Mouse (Mus musculus): Measurements from ENCODE around the gene Rsu1. TPM values are rescaled to one million over a fixed set of nuclear protein-coding genes. Genes with fewer than 3 reads are reported as not detected.

The Rsu1 gene
- total RNA-seq, 2 experiments from 2014 or later, result 29.8 to 33.3 TPM

DNA sequence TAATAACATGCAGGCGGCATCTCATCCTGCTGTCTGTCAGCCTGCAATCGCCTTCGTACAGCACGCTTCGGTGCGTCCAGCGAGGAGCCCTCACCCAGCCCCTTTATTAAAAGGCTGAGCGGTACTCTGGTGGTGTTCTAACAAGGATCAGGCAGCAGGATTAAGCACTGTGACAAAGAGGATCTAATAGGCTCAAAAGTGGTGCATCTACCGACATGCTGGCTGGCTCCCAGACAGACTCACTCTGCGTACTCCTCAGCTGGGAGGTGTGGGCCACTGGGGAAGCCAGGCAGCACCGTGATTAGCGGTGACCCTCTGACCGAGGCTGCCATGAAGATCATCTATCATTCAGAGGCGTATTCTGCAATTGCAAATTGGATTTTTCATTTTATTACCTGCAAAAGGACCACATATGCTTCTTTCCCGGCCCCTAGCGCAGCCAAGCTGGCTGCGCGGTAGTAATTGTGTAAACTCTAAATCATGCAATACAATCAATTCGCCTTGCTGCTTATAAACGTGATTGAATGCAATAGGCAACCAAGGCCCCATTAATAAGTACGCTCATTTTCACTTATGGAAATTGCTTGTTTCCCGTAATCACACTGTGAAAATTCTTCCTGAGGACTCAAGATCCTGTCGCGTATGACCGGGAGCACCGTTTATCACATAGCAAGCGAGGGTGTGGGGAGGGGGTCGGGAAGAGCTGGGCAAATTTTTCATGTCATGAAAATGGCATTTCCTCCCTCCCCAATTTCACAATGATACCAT, 95.5 kb downstream of the Rsu1 start:
- DNase-seq (ENCODE audit: low spot score in 2 of 2), result no peak
- intact Hi-C loops (cut with DNase I), result no loop called here

DNA sequence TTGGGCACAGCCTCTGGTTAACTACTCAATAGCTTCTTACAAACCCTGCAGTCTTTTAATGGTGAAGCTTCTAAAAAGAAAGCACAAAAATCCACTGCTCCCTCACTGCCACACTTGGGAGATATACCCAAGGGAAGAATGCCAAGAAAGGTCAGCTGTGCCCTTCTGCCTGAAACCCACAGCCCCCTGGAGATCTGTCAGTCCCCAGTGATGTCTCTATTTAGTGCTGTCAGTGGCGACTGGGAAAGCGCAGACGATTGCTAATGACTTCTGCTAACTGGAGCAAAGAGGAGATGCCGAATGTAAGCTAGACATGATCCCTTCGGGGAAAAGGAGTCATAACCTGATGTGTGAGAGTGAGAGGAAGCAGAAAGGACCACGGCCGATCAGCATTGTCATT, 96.8 kb downstream of the Rsu1 start:
- intact Hi-C loops (cut with DNase I), result no loop called here
- no peak for DNase-seq (ENCODE audit: low spot score in 2 of 2)

DNA sequence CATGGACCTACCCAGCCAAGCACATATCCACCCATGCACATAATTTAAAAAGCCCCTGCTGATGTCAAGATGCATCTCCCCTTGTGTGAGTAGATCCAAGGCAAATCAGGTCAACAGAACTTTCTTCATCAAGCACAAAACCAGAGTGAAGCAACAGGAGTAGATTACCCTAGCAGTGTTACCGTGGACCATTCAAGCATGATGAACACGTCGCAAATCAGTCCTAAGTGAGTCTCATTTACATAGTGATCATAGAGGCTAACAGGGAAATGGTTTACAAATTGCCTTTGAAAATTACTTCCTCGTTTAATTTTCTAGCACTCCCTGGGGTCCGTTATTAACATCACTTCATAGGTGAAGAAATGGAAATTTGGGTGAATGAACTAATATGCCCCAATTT, 100.6 kb downstream of the Rsu1 start:
- intact Hi-C loops (cut with DNase I), result no loop called here

DNA sequence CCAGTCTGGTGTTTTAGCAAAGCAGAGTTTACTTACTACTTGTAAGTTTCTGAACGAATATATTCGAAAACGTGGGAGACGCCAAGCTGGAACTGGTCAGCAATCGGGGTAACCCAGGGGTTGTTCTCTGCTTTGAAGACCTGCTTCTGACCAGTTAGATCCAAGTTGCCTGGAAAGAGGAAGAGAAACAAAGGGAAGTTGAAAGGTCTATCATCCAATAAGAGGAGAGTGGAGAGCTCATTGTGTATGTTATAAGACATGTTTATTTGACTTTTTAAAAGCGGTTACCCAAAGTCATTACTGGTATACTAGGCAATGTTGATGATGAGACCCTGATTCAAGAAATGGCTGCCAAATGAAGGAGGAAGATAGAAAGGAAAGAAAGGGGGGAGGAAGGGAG, 101.3 kb downstream of the Rsu1 start:
- intact Hi-C loops (cut with DNase I), result no loop called here
- DNase-seq (ENCODE audit: low spot score in 2 of 2), result no peak

More for the DNA sequence above, 100.6 kb downstream of the Rsu1 start:
- no peak for DNase-seq (ENCODE audit: low spot score in 2 of 2)

DNA sequence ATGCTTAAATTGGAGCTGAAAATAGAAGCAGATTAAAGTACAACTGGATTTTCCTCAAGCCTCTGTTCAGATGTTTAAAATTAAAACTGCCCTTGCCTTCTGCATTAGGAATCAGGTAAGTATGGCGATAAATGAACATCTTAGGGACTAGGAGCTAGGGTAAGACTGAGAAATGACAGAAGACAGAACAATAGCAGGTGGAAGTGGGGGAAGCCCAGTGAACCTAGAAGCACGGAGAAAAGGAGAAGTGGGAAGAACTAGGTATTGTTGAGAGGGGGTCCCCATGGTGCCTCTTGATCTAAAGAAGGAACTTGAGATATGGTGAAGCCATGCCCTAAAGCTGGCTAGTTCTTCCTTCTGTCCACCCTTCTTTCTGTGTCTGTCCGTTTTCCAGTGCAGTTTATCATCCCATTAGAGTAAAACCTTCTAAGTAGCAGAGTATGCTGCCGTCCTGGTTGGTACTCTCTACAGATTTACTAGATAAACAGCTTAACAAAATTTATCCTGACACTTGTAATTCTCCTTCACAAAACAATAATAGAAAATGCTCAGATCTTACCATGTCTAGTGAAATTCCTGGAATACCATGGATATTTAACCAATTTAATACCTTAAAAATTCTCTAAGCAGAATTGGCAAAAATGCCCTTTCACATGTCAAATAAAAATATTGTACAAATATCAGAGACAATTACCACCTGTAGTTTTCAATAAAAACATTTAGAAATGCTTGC, 101.9 kb downstream of the Rsu1 start:
- DNase-seq (ENCODE audit: low spot score in 2 of 2), result no peak
- intact Hi-C loops (cut with DNase I), result no loop called here

DNA sequence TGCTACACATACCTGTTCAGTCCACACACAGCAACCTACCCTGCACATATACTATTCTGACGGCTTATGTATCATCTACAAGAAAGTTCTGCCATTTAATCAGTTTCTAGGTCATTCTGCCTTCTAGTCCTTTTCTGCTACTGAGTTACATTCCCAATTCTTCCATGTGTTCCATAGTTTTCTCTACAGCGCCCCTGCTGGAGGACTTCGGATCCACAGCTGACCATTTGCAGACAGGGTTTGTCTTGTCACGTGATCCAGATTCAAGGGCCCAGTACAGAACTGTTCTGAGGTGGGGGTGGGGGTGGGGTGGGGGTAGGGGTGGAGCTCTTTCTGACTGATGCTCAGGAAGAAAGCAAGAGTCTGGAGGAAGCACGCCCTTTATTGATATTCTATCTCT, 102.5 kb downstream of the Rsu1 start:
- DNase-seq (ENCODE audit: low spot score in 2 of 2), result no peak
- intact Hi-C loops (cut with DNase I), result no loop called here

DNA sequence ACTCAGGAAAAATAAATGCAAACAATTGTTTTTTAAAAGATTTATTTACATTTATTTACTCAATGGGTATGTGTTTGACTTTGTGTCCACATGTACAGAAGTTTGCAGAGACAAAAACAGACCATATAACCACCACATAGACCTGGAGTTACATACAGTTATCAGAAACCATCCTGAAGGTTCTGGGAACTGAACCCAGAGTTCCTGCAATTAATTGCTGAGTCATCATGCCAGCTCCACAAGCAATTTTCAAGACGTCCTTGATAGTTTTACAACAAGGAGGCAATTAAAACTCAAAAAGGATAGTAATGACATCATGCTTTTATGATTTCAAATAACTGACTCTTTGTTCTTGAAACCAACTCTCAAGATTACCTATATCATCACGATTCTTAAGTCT, 109.5 kb downstream of the Rsu1 start:
- no peak for DNase-seq (ENCODE audit: low spot score in 2 of 2)
- intact Hi-C loops (cut with DNase I), result no loop called here

DNA sequence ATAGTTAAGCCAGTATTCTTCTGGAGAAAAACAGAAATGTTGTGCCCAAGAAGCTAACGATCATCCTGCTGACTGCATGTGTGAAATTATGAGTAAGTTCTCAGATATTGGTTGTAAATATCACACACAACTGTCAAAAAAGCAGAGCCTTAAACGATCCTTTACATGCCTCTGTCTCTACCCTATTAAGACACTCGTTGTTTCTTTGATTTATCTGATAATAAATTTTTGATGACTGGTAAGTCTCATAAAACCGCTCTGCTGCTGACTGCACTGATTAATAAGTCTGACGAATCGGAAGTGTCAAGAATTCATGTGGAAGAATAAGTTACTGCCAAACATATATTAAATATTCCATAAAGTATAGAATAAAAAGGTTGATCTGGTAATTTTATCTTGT, 126.0 kb downstream of the Rsu1 start:
- DNase-seq (ENCODE audit: low spot score in 2 of 2), result no peak
- intact Hi-C loops (cut with DNase I), result no loop called here

DNA sequence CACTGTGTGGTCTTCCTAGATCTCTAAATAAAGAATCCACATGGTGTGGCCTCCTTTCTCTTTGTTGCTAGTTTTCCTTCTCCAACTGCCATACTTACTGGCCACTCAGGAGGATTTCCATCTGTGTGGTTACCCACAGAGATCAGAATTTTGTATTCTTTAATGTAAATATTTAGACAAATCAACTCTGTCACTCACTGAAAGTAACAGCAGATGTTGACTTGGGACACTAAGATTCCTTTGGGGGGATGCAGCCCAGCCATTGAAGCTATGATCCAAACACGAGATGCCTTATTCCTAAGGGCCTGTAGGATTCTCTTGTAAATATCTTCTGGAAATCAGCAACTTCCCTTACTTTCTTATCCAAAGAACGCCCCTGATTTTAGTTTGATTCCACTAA, 136.3 kb downstream of the Rsu1 start:
- no peak for DNase-seq (ENCODE audit: low spot score in 2 of 2)
- intact Hi-C loops (cut with DNase I), result no loop called here

DNA sequence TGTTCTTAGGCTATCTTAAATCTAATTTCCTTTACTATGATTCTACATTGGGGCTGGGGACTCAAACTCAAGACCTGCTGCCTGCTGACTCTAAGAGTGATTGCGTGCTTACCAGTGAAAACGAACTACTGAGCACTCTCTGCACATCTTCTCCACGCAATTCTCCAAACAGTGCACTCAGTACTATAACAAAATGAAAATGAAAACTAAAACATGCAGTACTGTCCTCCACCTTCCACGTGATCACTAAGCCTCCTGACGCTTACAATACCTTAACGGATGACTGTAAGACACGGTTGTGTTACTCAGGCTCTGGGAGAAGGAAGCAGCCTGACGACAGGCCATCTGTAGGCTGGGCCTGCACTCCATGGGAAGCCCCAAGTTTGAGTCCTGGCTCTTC, 138.4 kb downstream of the Rsu1 start:
- no peak for DNase-seq (ENCODE audit: low spot score in 2 of 2)
- intact Hi-C loops (cut with DNase I), result no loop called here

DNA sequence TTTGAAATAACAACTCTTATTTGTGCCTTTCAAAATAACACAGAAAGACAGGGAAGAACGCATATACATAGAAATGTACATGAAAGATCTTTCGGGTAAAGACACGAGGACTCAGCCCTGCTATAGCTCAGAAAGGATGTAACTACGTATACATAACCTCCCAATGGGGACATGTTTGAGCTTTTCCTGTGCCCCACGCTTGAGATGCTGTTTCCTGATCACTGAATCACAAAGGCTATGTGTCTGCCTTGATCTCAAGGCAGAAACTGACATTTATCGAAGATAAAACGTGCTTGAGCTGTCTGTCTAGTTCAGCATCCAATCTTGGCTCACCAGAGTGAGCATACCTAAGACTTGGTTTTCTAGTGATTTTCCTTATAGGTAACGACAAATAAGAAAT, 138.8 kb downstream of the Rsu1 start:
- no peak for DNase-seq (ENCODE audit: low spot score in 2 of 2)
- intact Hi-C loops (cut with DNase I), result no loop called here

DNA sequence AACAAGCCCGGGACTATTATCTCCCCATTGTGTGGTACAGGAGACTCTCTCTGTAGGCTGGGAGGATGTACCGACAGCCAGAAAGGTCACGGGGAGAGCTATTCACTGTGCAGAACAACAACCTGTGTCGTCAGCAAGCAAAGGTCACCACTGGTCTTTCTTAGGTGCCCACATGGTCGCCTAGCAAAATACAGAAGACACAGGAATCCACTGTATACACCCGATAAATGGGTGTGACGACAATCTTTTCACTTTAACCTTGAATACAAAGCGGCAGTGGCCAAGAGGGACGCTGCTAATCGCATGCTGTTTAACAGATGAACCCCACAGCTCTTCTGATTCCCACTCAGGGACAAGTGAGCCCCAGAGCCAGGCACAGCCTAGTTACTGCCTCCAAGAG, 141.4 kb downstream of the Rsu1 start:
- intact Hi-C loops (cut with DNase I), result no loop called here

DNA sequence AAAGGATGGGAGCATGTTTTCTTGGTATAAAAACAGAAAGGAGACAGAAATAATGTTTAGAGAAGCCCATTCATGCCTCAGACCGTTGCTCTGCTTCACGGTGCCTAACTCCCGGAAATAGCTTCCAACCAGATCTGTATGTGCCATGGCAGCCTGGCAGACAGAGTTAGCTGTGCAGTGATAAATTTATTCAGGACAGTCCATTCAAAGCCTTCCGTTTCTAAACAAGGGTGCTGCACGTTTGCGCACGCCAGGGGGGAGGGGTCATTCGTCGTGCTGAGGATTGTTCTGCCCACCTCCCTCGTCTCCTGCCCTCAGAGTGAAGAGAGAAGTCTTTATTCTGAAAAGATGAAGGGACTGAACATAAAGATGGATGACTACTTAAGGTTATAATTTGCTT, 141.9 kb downstream of the Rsu1 start:
- intact Hi-C loops (cut with DNase I), result no loop called here
- peak; percentile 26 to 28 for DNase-seq (ENCODE audit: low spot score in 2 of 2)

More for the DNA sequence above, 141.4 kb downstream of the Rsu1 start:
- DNase-seq (ENCODE audit: low spot score in 2 of 2), result no peak

DNA sequence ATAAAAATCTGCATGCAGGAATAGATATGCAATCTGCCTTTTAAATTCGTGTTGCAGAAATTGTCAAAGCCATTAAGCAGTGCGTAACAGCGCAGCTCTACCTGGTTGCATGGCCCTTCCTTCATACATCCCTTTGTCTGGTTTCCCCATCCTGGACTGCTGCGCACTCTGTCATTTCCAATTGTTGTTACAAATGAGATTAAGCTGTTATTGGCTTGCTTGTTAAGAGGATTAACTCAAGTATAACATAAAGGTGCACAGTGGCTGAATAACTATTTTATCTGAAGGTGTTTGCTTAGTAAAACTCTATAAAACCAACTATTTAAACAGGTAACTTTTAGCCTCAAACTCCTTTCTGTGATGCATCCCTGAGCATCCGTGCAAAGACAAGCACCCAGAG, 150.8 kb downstream of the Rsu1 start:
- no peak for DNase-seq (ENCODE audit: low spot score in 2 of 2)
- intact Hi-C loops (cut with DNase I), result no loop called here

DNA sequence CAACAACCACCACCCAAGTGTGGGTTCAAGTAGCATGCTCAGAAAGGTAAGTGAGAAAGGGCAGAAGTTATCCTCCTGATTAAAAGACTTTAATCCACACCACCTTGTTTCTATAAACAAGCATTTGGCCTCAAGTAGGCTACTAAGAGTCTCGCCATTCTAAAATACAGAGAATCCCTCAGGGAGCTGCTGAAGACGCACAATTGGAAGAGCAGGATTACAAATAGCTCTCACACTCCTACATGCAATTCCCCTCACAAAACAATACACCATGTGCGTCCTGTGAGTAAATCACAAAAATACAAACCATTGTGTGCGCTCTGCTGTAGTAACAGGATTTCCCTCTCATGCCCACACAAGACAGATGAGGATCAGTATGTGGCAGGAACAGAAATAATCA, 153.3 kb downstream of the Rsu1 start:
- intact Hi-C loops (cut with DNase I), result no loop called here
- no peak for DNase-seq (ENCODE audit: low spot score in 2 of 2)

DNA sequence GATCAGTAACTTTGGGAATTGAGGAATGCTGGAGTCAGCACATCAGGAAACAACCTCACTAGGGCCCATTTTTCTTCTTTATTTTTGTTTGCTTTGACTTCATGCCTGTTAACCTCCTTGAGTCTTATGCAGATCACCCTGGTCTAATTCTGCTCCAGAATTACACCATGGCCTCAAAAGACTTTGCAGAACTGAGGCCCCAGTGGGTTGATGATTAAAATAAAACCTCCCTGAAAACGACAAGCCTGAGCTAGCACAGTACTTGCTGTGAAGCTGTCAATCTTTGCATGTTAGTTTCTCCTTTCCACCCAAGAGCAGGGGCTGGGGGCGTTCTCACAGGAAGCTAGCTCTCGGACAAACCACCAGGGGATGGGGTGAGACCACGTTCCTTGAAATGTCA, 164.7 kb downstream of the Rsu1 start:
- DNase-seq (ENCODE audit: low spot score in 2 of 2), result no peak
- intact Hi-C loops (cut with DNase I), result no loop called here

DNA sequence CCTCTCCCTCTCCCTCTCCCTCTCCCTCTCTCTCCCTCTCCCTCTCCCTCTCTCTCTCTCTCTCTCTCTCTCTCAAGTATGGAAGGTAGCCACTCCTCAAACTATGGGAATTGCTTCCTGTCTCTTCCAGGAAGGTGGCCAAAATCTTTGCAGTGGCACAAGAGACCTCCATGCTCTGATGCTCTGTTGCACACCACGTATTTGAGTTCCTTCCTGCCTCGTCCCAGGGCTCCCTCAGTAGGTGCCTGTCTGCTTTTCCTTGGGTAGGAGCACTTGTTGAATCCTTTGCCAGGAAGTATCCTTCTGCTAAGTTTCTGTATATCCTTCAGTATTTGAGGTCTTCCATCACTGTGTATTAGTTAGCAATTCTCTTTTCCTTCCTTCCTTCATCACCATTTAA, 166.8 kb downstream of the Rsu1 start:
- no peak for DNase-seq (ENCODE audit: low spot score in 2 of 2)
- intact Hi-C loops (cut with DNase I), result no loop called here

DNA sequence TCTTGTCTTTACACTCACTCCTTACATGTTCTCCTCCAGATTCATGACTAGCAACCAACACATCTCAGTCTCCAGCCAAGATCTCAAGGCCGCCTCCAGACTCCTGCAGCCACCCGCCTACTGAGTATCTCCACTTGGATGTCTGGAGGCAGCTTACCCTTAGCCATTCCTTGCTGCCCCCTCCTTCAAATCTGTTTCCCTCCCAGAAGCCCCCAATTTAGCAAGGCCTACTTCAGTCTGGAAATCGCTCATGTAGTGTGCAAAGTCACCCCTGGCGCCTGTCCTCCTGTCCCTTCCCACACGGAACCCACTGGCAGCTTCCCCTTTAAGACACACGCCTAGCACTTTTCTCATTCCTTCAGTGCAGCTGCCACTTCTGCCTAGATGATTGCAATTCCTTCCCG, 167.4 kb downstream of the Rsu1 start:
- peak; percentile 63 to 74 for DNase-seq (ENCODE audit: low spot score in 2 of 2)
- intact Hi-C loops (cut with DNase I), result no loop called here

DNA sequence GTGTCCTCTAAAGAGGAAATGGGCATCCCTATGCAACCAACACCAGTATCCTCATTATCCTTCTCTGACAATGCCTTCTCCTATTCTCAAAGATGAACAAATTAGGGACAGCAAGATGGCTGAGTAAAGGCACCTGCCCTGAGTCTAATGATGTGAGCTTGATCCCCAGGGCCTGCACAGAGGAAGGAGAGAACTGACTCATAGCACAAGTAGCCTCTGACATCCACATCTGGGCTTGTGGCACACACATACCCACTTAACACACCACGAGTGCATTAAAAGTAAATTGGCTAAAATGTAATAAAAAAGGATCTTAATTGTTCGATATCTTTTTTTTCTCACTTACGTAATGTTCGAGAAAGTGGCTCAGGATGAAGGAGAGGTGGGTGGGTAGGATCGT, 177.2 kb downstream of the Rsu1 start:
- intact Hi-C loops (cut with DNase I), result no loop called here
- no peak for DNase-seq (ENCODE audit: low spot score in 2 of 2)

DNA sequence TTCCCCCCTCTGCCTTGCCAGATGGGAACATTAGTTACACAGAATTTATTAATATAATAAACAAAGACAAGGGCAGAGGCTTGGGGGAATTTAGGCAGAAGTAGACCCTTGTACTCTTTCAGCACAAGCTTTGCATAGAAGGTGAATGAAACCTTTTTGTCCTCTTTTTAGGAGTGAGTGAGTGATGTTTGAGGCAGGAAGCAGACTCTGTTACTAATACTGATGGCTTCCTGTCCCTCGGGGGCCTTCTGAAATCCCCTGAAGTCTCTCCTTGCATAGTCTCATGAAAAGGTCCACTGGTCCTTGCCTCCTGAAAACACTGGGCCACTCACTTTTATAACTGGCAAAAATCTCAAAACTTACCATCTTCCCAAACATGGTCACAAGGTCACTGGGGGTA, 177.6 kb downstream of the Rsu1 start:
- DNase-seq (ENCODE audit: low spot score in 2 of 2), result no peak
- intact Hi-C loops (cut with DNase I), result no loop called here

DNA sequence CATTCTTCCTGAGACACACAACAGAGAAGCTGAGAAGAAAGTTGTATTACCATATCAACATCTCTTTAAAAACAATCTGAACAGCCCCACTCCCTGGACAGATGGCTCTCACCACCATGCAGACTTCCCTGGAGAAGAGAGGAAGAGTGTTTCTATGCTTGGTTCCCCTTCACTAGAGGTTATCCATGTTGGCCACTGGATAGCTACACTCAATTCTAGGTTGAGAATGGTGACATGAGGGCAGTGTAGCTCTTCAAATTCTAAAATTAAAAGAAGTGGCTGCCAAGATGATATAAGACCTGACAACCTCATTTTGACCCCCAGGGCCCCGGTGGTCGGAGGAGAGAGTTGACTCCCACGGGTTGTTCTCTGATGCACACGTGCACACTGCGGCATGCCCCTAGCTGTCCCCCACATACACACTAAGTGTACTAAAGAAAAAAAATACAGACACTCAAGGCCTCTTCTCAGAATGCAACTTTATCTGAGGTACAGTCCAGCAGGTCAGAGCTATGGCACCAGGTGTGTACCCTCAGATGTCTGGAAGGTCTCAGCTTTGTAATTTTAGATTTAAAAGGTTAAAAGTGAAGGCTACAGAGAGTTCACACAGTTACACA, 179.7 kb downstream of the Rsu1 start:
- intact Hi-C loops (cut with DNase I), result no loop called here
- no peak for DNase-seq (ENCODE audit: low spot score in 2 of 2)
